8 mouse cellular contexts compared by ENCODE assay signal in the genomic region with DNA sequence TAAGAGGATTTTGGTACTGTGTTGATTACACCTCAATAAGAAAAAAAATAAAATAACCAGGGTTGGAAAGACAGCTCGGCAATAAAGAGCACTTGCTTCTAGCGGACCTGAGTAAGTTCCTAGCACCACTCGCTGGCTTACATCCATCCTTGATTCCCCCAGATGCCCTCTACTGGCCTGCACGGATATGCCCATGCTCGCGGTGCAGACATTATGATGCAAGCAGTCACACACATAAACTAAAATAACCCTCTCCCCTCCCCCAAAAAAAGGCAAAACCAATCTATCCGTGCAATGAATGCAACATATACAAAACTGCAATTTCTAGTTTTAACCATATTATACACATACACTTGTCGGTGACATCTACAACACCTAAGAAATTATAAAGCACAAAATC. TPM values are rescaled to one million over a fixed set of nuclear protein-coding genes. Genes with fewer than 3 reads are reported as not detected.
DNase-seq lines count a peak whose midpoint lies in the region; ATAC-seq and TF ChIP-seq lines count a peak whose summit lies in the region.

No protein-coding gene starts in this region.

- no peaks in the 10 kb centered on the region for H3K27me3 ChIP-seq in heart, adult 2 months (ENCODE audit: control insufficient read depth, insufficient read depth, low read length)
- H3K27me3 ChIP-seq in embryonic facial prominence, embryonic 12.5 days: no peaks in the 10 kb centered on the region
- H3K27me3 ChIP-seq in limb, embryonic 12.5 days: no peaks in the 10 kb centered on the region

- peak overlapping the region; percentile 90 for H3K4me3 ChIP-seq in heart, adult 2 months
- H3K4me3 ChIP-seq in embryonic facial prominence, embryonic 12.5 days: peak overlapping the region; percentile 81
- H3K4me3 ChIP-seq in limb, embryonic 12.5 days (replicated peaks): peak overlapping the region; percentile 90

- H3K79me2 ChIP-seq in heart, adult 2 months (replicated peaks; ENCODE audit: control insufficient read depth, insufficient read depth, low read length): no peaks in the 10 kb centered on the region

- 0 out of 2 replicates have a peak, but pooled peaks have one; percentile 9 for TF ChIP-seq CTCF in heart, adult 2 months (IDR thresholded peaks at IDR 0.05)

- H3K4me2 ChIP-seq in embryonic facial prominence, embryonic 12.5 days (replicated peaks): peak overlapping the region; percentile 72
- H3K4me2 ChIP-seq in limb, embryonic 12.5 days: peak overlapping the region; percentile 82

- H3K9ac ChIP-seq in heart, adult 2 months (ENCODE audit: low read depth, low read length): no peak overlapping the region
- peak overlapping the region; percentile 92; the same call in 1 of the 2 replicates for H3K9ac ChIP-seq in embryonic facial prominence, embryonic 12.5 days
- H3K9ac ChIP-seq in limb, embryonic 12.5 days (replicated peaks): peak overlapping the region; percentile 85

- no peak overlapping the region for H3K27ac ChIP-seq in heart, adult 2 months
- H3K27ac ChIP-seq in embryonic facial prominence, embryonic 12.5 days: no peak overlapping the region
- peak overlapping the region; percentile 83; the same call in 1 of the 2 replicates for H3K27ac ChIP-seq in limb, embryonic 12.5 days

- TF ChIP-seq EP300 in heart, adult 2 months (IDR thresholded peaks at IDR 0.05; ENCODE audit: insufficient read depth, low read depth, low read length): no peak

- no peaks in the 10 kb centered on the region; the same call in 1 of the 2 replicates for H3K4me1 ChIP-seq in heart, adult 2 months (ENCODE audit: control insufficient read depth, insufficient read depth, low read length)
- H3K4me1 ChIP-seq in embryonic facial prominence, embryonic 12.5 days: peaks cover 10% of the 10 kb centered on the region
- H3K4me1 ChIP-seq in limb, embryonic 12.5 days (replicated peaks): peaks cover 10% of the 10 kb centered on the region; the same call in 1 of the 2 replicates

- no peaks in the 10 kb centered on the region for H3K36me3 ChIP-seq in heart, adult 2 months (ENCODE audit: control insufficient read depth, insufficient read depth, low read length)
- no peaks in the 10 kb centered on the region for H3K36me3 ChIP-seq in embryonic facial prominence, embryonic 12.5 days
- no peaks in the 10 kb centered on the region for H3K36me3 ChIP-seq in limb, embryonic 12.5 days

- intact Hi-C loops in heart, adult 2 months (cut with DNase I): loop anchor here (2.0 to 10.0 kb wide), 2 partner anchors 105 to 329 kb away; a partner anchor contains a TSS
- intact Hi-C loops in heart, postnatal 36 days (cut with DNase I): loop anchor here (5.0 kb wide), 1 partner anchor 107 kb away; a partner anchor contains a TSS

- WGBS in heart, adult 2 months: 81% methylated on average over 8 of the region's 8 CpGs
- 81% methylated on average over 8 of the region's 8 CpGs for WGBS in embryonic facial prominence, embryonic 12.5 days
- 83% methylated on average over 8 of the region's 8 CpGs for WGBS in limb, embryonic 12.5 days

- TF ChIP-seq POLR2A in heart, adult 2 months (IDR thresholded peaks at IDR 0.05; ENCODE audit: insufficient read depth, low read depth, low read length): no peak

- DNase-seq in heart, adult 2 months: no peak
- DNase-seq in heart, postnatal 36 days: no peak
- peak; percentile 42 for DNase-seq in CD4-positive helper T cell, adult 2 months (ENCODE audit: low read depth, low spot score)
- peak; percentile 16 for DNase-seq in retina, postnatal 1 day
- DNase-seq in layer of hippocampus, adult 9-10 months (ENCODE audit: low spot score): no peak
- no peak for DNase-seq in layer of hippocampus, postnatal 10 days (ENCODE audit: low spot score in 2 of 2)

- no peaks in the 10 kb centered on the region for H3K9me3 ChIP-seq in embryonic facial prominence, embryonic 12.5 days
- H3K9me3 ChIP-seq in limb, embryonic 12.5 days: no peaks in the 10 kb centered on the region

- ATAC-seq in embryonic facial prominence, embryonic 12.5 days (ENCODE audit: insufficient number of reproducible peaks, insufficient read depth, low FRiP score, low TSS enrichment): no peak
- no peak for ATAC-seq in limb, embryonic 12.5 days (ENCODE audit: insufficient number of reproducible peaks, insufficient read depth, low FRiP score, low TSS enrichment, low read depth)

RNA-seq across cellular contexts. Expression of a gene that starts 0.9 kb away (rescaled TPM):
- 1 to 10 TPM; 6.6 to 7.6 TPM for total RNA-seq in heart, adult 2 months (2021)
- 2.9 and 5.4 TPM in 2 replicates for polyA plus RNA-seq in heart, adult 2 months (2012; rRNA removed)
- total RNA-seq in heart, postnatal 36 days (2021): 1 to 10 TPM; 6.5 to 7.0 TPM
- 21.9 and 24.7 TPM in 2 replicates for polyA plus RNA-seq in embryonic facial prominence, embryonic 12.5 days (2016; fragmentation: Nextera tagmentation; extraction: Ambion mirVana)
- 21.1 and 21.6 TPM in 2 replicates for polyA plus RNA-seq in limb, embryonic 12.5 days (2016; fragmentation: Nextera tagmentation; extraction: Ambion mirVana)
- total RNA-seq in layer of hippocampus, postnatal 10 days (2021): 10 to 100 TPM; 29.0 to 33.6 TPM

Comparison
In these comparisons a context has a peak if more than half of its experiments do, and no peak if none do; other contexts are left out.
1. DNase-seq: peak in CD4-positive helper T cell, adult 2 months (single experiment) and retina, postnatal 1 day (single experiment); none in heart, adult 2 months (0 of 2), heart, postnatal 36 days (0 of 2), layer of hippocampus, adult 9-10 months (single experiment) and layer of hippocampus, postnatal 10 days (0 of 2).
2. Peak in every context shown above with its lines, with median percentiles within 50 percentile points of each other: H3K4me3 ChIP-seq.